Mouse (Mus musculus) NIH3T3 (cell line): ENCODE measurements around the gene Cdh24.
A peak's percentile ranks its signal among the peaks of the same experiment; 100 is the strongest.
"Not testable (repeated sequence)": the region's sequence is repeated elsewhere in the genome, so short reads cannot be mapped to it uniquely, and the experiment has no call there.

Source experiments
- DNase-seq: peaks from one replicate; pipeline ENCODE4 v3.0.0-alpha.2; 2012; ENCODE audit warnings: low read depth

Cdh24 gene

DNA sequence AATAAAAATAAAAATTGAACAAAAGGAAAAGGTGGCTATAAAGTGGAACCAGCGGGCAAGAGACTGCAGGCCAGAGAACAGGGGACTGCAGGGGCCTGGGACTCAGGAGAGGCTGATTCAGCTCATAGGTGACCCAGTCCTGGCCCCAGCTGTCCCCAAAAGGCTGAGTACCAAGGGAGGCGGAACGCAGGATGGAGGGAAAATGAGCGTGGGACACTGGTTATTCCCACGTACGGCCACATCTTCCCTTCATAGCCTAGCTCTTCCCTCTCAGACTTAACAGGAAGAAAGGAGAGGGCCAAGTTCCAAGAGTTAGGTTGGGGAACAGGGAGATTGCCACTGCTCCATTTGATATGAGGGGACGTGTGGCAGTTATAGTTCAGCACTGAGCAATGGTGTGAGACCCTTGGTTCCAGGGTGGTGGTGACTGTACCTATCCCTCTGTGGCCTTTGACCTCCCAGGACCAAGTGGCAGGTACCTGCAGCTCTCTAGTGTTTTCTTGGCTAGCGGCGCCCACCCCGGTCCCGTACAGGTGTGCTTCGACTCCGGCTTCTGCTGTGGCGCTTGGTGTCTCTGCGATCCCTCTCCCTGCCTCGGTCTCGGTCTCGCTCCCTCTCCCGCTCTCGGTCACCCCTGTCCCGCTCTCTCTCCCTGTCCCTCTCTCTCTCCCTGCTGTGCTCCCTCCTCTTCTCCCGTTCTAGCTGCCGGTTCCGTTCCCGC is 1.2 kb upstream of the Cdh24 start:
- DNase-seq = no peak

DNA sequence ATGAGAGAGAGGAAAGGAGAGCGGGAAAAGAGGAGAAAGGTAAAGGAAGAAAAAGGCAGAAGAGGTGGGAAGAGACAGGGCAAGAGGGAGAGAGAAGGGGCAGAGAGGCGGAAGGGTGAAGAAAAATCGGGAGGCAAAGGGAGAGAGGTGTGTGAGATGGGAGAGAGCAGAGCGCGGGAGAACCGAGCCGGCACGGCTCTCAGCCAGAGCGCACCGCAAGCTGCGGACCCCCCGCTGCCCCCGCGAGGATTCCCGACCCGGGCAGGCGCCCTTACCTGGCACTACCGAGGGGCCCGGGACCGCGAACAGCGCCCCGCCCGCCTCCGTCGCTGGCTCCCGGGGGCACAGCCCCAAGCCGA is 239 bp downstream of the Cdh24 start, which contains the start of gene Gm17606:
Gene Gm17606, plus strand, starts transcription at position 7 of the 359 bp plus-strand sequence.
- DNase-seq = no peak

DNA sequence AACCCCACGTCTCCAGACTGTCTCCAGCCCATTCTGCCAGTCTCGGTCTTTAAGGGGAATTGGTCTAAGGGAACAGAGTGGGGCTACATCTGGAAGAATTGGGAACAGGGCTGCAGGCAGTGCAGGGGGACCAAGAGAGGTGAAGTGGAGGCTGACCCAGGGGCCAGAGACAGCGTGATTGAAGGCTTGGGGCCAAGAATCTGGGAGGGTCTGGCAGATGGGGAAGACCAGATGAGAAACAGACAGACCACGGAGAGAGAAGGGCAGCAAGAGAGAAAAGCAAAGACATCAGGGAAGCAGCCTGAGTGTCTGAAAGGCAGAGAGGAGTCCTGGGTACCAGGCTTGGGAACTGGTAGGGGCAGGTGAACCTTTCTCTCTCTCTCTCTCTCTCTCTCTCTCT is 1.0 kb downstream of the Cdh24 start:
- no peak for DNase-seq

DNA sequence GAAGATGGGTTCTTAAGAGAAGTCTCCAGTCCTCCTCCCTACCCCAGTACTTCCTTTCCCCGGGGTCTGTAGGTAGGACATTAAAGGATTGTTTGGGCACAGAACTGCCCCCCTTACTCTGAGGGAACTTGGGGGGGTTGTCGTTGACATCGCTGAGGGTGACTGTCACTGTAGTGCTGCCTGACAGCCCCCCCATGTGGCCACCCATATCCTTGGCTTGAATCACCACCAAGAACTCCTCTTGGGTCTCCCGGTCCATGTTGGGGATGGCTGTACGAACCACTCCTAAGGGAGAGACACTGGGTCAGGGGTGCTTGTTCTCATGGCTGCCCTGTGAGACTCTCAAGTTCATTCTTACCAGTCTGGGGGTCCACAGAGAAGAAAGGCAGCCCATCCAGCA is 3.0 kb downstream of the Cdh24 start:
- no peak for DNase-seq

DNA sequence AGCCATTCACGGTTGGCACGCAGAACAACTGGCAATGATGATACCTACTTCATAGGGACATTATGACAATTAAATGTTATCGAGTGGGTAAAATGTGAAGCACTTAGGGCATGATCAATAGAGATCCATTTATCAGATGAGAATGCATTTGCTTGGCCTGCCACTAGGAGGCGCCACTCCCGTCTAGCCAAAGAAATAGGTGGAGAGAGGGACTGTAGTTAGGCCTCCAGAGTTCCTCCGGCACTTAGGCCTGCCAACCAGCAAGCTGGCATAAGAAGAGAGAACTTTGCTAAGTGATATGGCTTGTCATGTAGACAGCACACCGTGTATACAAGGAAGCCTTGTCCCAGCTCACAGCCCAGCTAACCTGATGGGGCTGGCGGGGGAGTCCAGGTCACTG is 4.2 kb downstream of the Cdh24 start:
- DNase-seq = peak; percentile 50

DNA sequence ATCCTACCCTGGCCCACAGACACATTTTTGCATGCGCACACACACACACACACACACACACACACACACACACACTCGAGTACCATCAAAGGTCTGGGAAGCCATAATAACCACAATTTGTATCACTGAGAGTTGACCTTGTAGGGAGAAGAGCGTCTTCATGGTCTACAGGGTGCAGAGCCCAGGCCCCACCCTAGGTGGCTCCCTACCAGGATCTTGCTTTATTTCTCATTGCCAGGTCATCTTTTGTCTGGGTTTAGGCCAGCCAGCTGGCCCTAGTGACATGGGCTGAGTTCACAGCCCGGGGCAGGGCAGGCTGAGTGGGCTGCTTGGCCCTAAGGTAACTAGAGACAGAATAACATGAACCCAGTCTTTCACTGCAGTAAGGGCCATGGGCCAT is 7.0 kb downstream of the Cdh24 start:
- DNase-seq = no peak

DNA sequence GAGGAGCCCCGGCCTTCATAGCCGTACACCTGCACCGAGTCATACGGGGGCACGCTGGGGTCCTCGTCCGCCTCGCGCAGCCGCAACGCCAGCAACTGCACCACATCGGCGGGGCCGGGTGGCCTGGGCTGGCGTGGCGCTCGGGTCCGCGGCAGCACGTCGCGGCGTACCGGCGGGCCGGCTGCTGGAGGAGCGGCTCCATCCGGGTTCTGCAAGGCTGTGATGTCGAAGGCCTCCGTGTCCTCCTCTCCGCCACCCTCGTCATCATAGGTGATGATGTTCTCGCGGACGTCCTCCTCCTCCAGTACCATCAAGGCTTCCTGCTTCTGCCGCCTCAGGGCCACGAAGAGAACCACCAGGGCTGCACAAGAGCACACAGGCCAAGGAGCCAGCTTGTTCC is 8.9 kb downstream of the Cdh24 start:
- no peak for DNase-seq

DNA sequence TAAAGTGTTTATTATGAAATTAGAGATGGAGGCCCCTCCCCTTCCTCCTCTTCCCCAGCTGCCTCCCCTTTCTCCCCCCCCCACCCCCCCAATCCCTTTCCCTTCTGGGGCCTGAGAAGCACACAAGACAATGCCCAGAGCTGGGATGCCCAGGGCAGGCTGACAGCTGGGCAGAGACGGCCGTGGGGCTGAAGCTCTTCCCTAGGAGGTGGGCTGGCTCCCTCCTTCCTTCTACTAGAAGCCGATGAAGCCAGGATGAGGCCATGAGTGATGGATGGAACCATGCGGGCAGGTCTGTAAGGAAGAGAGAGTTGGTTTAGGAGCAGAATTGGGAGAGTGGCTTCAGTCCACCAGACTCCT is 9.9 kb downstream of the Cdh24 start:
- DNase-seq = no peak

DNA sequence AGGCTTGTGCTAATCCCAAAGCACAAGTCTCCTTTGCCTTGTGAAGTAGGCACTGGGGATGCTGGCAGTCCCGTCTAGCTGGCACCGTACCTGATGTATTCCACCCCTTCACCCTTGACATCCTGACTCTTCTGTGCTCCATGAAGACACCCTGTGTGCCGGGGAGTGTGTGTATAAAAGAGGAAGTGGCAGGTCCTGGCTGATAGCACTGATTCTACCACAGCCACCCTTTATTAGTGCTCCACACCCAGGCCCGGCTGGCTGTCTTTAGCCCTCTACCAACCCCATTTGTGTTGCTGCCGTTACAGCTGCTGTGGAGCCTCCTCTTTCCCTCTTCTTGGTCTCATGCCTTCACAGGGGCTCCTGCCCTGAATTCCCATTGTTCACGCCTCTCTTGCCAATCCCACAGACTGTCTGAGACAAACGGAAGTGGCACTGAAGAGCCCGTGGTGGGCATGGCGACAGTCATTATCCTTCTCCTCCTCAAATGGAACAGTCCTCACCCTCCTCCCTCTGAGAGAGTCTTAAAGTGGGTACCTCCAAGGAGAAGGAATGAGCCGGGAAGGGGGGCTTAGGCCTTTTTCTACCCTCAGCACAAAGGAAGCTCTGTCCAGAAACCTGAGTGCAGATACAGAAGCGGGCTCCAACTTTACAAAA is 10.5 kb downstream of the Cdh24 start:
- DNase-seq = no peak

DNA sequence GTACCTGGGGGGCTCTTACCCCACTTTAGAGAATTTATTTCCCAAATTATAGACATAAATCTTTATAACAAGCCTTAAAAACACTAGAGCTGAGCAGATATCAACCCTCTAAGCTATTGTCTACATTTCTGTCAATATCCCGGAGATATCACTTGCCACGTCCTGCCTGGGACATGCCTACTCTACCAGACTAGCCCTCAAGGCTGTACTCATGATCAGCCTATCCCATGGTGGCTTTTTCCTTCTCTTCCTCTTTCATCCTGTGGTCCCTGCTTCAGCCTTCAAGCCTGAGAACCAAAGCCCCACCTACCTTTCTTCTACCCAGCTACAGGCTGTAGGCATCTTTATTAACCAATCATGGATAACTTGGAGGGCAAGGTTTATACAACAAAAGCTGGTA is 11.4 kb downstream of the Cdh24 start:
- no peak for DNase-seq

DNA sequence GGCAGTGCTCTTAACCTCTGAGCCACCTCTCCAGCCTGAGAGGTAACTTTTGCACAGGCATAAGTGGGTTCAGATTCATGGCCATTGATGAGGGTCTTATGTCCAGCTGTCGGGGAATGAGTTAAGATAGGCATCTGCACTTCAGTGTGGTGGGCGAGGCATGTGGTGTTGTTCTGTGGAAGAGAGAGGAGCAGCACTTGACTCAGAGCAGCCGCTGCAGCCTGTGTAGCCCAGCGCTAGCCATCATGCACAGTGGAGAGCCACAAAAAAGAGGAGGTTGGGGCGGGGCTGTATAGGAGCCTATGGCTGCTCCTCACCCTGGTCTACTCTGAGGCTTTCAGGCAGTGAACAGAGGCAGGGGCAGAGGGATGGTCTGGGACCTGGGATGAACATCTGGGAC is 13.1 kb downstream of the Cdh24 start:
- DNase-seq = no peak

DNA sequence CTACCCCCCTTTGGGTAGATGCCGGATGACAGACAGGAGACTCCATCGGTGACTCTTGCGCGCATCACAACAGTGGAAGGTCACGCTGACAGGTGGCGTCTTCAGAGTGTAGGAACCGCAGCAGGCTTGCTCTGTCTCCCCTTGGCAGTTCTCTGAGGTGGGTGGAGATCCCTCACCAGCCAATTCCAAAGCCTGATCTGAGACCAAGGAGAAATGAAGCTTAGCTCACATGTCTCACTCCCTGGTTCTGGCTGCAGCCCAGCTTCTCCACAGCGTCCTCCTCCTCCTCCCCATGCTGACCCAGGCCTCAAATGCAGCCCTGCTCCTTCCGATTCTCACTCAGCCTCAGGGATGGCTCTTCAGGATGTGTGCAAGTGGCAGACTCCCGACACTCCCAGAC is 16.2 kb downstream of the Cdh24 start:
- no peak for DNase-seq

DNA sequence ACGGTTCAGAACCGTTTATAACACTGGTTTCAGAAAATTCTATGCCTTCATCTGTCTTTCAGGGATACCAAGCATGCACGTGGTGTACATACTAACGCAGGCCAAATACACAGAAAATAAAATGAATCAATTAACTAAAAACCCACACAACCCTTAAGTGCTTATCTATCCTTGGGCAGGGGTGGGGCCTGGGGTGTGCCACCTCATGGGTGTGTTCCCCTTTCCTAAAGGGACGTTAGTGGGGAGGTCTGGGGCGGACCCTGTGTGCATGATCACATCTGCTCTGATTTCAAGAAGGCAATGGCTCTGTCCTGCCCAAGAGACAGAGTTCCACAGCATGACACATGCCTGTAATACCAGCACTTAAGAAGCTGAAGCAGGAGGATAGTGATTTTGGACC is 17.8 kb downstream of the Cdh24 start:
- no peak for DNase-seq

DNA sequence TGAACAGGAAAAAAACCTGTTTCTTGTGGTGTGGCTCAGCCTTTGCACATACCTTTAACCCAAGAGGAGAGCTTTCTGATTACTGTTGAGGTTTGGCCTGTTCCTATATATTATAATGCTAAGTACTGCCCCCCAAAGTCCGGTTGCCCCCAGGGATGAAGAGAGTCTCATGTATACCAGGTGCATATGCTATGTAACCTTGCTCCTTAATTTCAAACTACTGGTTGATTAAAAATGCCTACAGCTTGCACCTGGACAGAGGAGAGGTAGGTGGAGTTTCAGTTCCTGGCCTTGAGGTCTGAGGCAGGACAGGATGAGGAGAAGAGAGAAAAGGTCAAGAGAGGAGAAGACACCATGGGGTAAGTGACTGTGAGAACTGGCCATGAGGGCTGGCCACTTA is 20.0 kb downstream of the Cdh24 start, which contains the start of gene Psmb11:
Gene Psmb11, plus strand, starts transcription at position 301 of the 400 bp plus-strand sequence.
- no peak for DNase-seq

DNA sequence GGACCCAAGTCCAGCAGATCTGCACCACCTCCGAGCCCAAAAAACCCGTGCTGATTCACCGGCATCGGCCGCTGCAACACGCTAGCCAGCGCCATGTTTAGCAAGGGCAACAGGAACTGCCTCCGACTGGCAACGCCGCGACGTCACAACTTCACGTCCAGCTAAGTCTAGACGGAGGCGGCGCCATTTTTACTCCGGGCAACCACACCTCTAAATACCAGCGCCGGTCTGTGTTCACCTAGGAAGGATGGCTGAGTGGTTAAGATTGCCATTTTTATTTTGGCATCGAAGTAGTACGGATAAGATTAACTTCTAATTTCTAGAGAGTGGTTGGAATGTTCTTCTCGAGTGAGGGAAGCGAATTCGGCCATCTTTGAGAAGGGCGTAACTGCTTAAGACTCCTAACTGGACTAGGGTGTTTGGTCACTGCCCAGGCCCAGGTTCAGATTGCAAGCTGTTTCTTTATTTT is 23.2 kb downstream of the Cdh24 start, which contains the start of gene Psmb5:
Gene Psmb5, minus strand, starts transcription at position 126 of the 469 bp plus-strand sequence.
- peak; percentile 92 for DNase-seq

DNA sequence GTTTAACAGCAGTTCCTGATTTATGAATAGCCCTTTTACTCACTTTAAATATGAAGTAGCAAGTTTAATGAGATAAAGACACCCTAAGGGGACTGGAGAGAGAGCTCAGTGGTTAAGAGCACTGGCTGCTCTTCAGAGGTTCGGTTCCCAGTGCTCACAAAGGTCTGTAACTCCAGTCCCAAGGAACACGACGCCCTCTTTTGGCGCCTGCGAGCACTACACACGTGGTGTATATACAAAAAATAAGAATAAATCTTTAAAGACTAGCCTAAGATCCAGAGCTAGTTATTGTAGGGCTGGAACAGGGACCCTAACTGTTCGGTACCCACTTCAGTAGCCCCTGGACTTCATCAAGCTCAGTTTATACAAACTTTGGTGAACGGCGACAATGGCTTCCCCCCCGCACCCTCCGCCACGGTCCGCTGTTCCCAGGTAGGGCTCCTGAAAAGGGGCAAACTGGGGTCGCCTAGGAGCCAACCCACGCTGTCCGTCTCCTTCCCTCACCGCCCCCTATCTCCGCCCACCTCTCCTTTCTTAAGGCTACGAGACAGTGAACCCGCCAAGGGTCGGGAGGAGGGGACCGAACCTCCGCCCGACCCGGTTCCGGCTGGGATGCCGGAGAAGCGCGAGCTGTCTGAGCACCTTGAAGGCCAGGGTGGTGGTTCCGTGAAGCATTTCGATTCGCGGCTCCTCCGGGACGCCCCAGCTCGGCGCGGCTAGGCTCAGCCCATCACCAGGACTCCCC is 23.8 kb downstream of the Cdh24 start:
- DNase-seq = peak; percentile 49

DNA sequence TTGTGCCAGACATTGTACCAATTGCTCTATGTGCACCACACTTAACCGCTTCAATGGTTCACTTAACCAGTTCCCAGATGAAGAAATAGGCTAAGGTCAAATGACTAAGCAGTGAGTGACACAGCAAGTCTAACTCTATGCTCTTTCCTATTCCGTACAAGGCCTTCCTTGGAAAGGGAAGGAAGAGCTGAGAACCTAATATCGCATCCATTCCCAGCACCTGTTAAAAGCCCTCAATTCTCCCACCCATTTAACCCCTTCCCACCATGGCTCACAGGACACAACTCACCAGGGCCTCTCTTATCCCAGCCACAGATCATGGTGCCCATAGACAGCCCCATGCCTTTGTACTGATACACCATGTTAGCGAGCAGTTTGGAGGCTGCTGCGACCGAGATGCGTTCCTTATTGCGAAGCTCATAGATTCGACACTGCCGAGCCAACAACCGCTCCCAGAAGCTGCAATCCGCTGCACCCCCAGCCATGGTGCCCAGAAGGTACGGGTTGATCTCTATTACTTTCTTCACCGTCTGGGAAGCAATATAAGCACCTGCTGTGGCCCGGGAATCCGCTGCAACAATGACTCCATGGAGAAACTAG is 24.8 kb downstream of the Cdh24 start:
- peak; percentile 16 for DNase-seq

DNA sequence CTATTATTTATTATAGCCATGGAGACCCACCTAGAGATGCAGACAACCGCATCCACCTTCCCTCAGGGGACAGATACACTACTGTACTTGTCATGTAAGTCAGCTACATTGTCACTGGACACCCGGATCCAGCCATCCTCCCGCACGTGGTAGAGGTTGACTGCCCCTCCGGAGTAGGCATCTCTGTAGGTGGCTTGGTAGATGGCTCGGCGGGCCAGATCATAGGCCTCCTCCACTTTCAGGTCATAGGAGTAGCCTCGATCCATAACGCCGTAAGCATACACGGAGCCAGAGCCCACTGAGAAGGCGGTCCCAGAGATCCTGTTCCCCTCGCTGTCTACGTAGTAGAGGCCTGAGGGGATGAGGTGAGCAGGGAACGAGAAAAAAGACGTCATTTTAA is 27.0 kb downstream of the Cdh24 start:
- DNase-seq = not testable (repeated sequence)

DNA sequence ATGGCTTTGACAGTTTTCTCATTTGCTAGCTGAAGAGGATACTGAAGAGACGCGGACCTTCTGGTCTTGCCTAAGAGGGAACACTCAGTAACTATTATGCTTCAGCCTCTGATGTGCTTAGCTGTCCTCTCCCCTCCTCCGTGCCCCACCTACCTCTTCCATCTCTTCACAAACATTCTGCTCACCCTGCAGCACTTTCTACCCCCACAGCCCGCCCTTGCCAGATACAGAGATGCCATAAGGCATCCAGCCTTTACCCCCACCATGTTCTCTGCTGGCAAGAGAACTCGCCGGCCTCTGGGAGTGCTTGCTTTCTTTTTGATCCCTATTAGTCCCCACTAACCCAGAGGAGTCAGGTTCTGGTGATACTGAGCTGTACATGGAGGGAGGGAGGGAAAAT is 30.5 kb downstream of the Cdh24 start:
- no peak for DNase-seq

DNA sequence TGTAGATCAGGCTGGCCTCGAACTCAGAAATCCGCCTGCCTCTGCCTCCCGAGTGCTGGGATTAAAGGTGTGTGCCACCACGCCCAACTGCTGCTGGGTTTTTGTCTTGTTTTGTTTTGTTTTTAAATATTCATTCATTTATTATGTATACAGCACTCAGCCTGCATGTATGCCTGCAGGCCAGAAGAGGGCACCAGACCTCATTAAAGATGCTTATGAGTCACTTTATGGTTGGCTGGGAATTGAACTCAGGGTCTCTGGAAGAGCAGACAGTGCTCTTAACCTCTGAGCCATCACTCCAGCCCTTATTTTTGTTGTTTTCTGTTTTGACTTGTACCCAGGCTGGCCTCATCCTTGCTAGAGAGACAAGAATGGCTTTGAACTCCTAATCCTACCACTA is 31.2 kb downstream of the Cdh24 start:
- peak; percentile 68 for DNase-seq

DNA sequence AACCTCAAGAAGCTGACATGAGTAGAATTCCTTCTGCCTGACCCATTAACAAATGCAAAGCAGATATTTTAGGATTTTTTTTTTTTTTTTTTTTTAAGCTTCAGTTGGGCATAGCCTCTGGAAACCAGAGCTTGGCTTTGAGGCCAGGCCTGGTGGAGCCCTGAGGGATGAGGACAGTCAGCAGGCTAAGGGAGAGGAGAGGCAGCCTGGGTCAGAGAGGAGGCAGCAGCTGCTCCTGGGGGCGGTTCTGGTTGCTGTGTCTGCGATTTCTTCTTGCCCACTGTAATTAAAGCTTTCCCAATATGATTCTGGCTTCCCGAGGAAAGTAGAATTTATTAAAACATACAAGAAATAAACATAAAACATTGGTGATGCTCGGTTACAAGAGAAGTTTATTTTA is 31.9 kb downstream of the Cdh24 start:
- peak; percentile 17 for DNase-seq

DNA sequence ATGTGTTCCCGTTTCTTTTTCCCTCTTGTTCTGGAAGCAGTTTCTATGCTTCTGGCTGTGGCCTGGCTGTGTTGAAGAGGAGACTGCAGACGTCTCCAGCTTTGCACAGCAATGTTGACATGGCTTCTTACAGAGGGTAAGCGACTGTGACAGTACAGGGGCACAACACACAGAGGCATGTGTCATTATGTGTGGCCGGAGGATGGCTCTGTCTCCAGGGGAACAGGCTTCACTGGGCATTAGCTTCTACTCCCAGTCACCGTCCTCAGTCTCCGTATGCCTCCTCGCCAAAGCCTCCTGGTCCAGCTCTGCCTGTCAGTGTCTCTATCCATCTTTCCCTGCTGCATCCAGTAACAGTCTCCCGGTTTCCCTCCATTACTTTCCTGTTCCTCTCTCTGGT is 33.9 kb downstream of the Cdh24 start:
- no peak for DNase-seq
